Mouse (Mus musculus) gastrocnemius, adult 2 months (tissue): ENCODE data around the gene Lamtor5. TPM values are rescaled to one million over a fixed set of nuclear protein-coding genes. Genes with fewer than 3 reads are reported as not detected.
A peak's percentile ranks its signal among the peaks of the same experiment; 100 is the strongest.

Source experiments
- DNase-seq: peaks from one replicate; pipeline ENCODE4 v3.0.0; 2022
- H3K27ac ChIP-seq: fragments of 200-600 bp; 2 replicates; pipeline ENCODE4 v1.8.1; 2022; ENCODE audit warnings: mild to moderate bottlenecking
- H3K4me3 ChIP-seq: fragments of 200-600 bp; 2 replicates; pipeline ENCODE4 v1.8.1; 2022; ENCODE audit warnings: mild to moderate bottlenecking, moderate library complexity
- CTCF ChIP-seq: fragments of 200-600 bp; IDR thresholded peaks from 2 replicates; pipeline ENCODE4 v1.8.1; 2022; ENCODE audit warnings: antibody characterized with exemption, mild to moderate bottlenecking, moderate library complexity
- intact Hi-C: fragments of 180-260 bp; cut with DNase I; formaldehyde crosslinking; loops from one replicate; pipeline ENCODE4 v1.15.1; 2025
- total RNA-seq, 2 experiments: library from RNA; stranded (reverse); gene quantifications; 2 replicates each; pipeline ENCODE4 v1.2.3; 2021

Gene Lamtor5
- total RNA-seq, 2 experiments from 2014 or later: 57.8 to 64.8 TPM

GRCm38 (mm10) chr3:107249042-107249441 is 29.6 kb upstream of the Lamtor5 start:
- DNase-seq: no peak
- Histone ChIP-seq H3K27ac (no peak overlapping the region), H3K4me3 (no peak overlapping the region)
- TF ChIP-seq CTCF: no peak
- intact Hi-C loops: no loop called here

- Histone ChIP-seq H3K4me3 (no peak overlapping the region), H3K27ac (no peak overlapping the region)
- intact Hi-C loops: no loop called here
- no peak for TF ChIP-seq CTCF
- no peak for DNase-seq
Observed at GRCm38 (mm10) chr3:107250320-107250719, 28.3 kb upstream of the Lamtor5 start.

- DNase-seq: no peak
- intact Hi-C loops: no loop called here
- peak overlapping the region; percentile 8; the same call in 1 of the 2 replicates for H3K27ac ChIP-seq
- TF ChIP-seq CTCF: no peak
- H3K4me3 ChIP-seq: no peak overlapping the region
Observed at GRCm38 (mm10) chr3:107252035-107252434, 26.6 kb upstream of the Lamtor5 start.

- TF ChIP-seq CTCF: no peak
- Histone ChIP-seq H3K4me3 (no peak overlapping the region), H3K27ac (no peak overlapping the region)
- DNase-seq: no peak
- intact Hi-C loops: no loop called here
Observed at GRCm38 (mm10) chr3:107253925-107254324, 24.7 kb upstream of the Lamtor5 start.

GRCm38 (mm10) chr3:107255992-107256391 is 22.7 kb upstream of the Lamtor5 start:
- intact Hi-C loops: no loop called here
- no peak overlapping the region for H3K27ac ChIP-seq
- DNase-seq: no peak
- H3K4me3 ChIP-seq: no peak overlapping the region
- TF ChIP-seq CTCF: no peak

GRCm38 (mm10) chr3:107256724-107257123 is 21.9 kb upstream of the Lamtor5 start:
- DNase-seq: peak; percentile 50
- intact Hi-C loops: no loop called here
- no peak for TF ChIP-seq CTCF
- Histone ChIP-seq H3K27ac (no peak overlapping the region), H3K4me3 (no peak overlapping the region)

- no peak for DNase-seq
- intact Hi-C loops: no loop called here
- Histone ChIP-seq H3K27ac (peak overlapping the region; percentile 48; the same call in 1 of the 2 replicates), H3K4me3 (no peak overlapping the region)
- TF ChIP-seq CTCF: no peak
Observed at GRCm38 (mm10) chr3:107257924-107258323, 20.7 kb upstream of the Lamtor5 start.

GRCm38 (mm10) chr3:107260956-107261850 is 17.5 kb upstream of the Lamtor5 start:
- Histone ChIP-seq H3K27ac (peak overlapping the region; percentile 63), H3K4me3 (no peak overlapping the region)
- intact Hi-C loops: no loop called here
- DNase-seq: peak; percentile 60
- TF ChIP-seq CTCF: no peak

GRCm38 (mm10) chr3:107261851-107262165 is 16.9 kb upstream of the Lamtor5 start:
- TF ChIP-seq CTCF: no peak
- intact Hi-C loops: no loop called here
- no peak overlapping the region for H3K4me3 ChIP-seq
- DNase-seq: peak; percentile 46
- H3K27ac ChIP-seq: peak overlapping the region; percentile 63

- H3K4me3 ChIP-seq: no peak overlapping the region
- H3K27ac ChIP-seq: no peak overlapping the region
- intact Hi-C loops: no loop called here
- DNase-seq: no peak
- no peak for TF ChIP-seq CTCF
Observed at GRCm38 (mm10) chr3:107266814-107267345, 11.8 kb upstream of the Lamtor5 start.

GRCm38 (mm10) chr3:107272433-107272832 is 6.2 kb upstream of the Lamtor5 start:
- intact Hi-C loops: no loop called here
- no peak for TF ChIP-seq CTCF

GRCm38 (mm10) chr3:107273820-107274219 is 4.8 kb upstream of the Lamtor5 start:
- intact Hi-C loops: loop anchor here (1.0 to 2.0 kb wide), 3 partner anchors 41 to 193 kb away; no protein-coding TSS in a partner anchor
- DNase-seq: peak; percentile 68
- no peak overlapping the region for H3K4me3 ChIP-seq
- H3K27ac ChIP-seq: no peak overlapping the region
- TF ChIP-seq CTCF: peak; percentile 97; the same call in 1 of the 2 replicates

More at GRCm38 (mm10) chr3:107272433-107272832, 6.2 kb upstream of the Lamtor5 start:
- Histone ChIP-seq H3K27ac (no peak overlapping the region), H3K4me3 (no peak overlapping the region)
- no peak for DNase-seq

- intact Hi-C loops: loop anchor here (2.0 to 5.0 kb wide), 3 partner anchors 57 to 191 kb away; partner anchors contain the start of gene Rbm15
- no peak overlapping the region for H3K4me3 ChIP-seq
- no peak for DNase-seq
- TF ChIP-seq CTCF: no peak
- no peak overlapping the region for H3K27ac ChIP-seq
Observed at GRCm38 (mm10) chr3:107275351-107275750, 3.3 kb upstream of the Lamtor5 start.
